Mouse (Mus musculus) MEL (cell line): Measurements from ENCODE around the gene Lce3b. TPM values are rescaled to one million over a fixed set of nuclear protein-coding genes. Genes with fewer than 3 reads are reported as not detected.

ENCODE experiments used
- polyA plus RNA-seq, 2 experiments: library from polyadenylated mRNA; stranded (reverse) in 1 of 2; unstranded in 1 of 2; fragments of >175 nt in 1 of 2; fragments of >200 nt in 1 of 2; gene quantifications; 2 replicates each; pipeline versions ENCODE4 v1.2.1 to v1.2.4; 2012; ENCODE audit warnings: low replicate concordance in 2 of 2, low read depth in 1 of 2; ENCODE audit not compliant: insufficient read length in 2 of 2, insufficient read depth in 1 of 2, missing spikeins in 1 of 2
- total RNA-seq: library from RNA; depleted of rRNA; stranded (reverse); fragments of 300-350 nt; gene quantifications from 2 replicates; pipeline ENCODE4 v1.2.3, GENCODE M21; 2012; rRNA removed

The Lce3b gene
- total and polyA plus RNA-seq, 3 experiments: not detected

Other genes starting within 250 kb of the Lce3b start
- gene Lce1d, start 245.8 kb upstream of the Lce3b start, total RNA-seq: not detected in 2 replicates
- not detected for gene Lce1d, start 245.8 kb upstream of the Lce3b start, polyA plus RNA-seq
- not detected in 2 replicates for gene Lce1e, start 223.9 kb upstream of the Lce3b start, total RNA-seq
- not detected for gene Lce1e, start 223.9 kb upstream of the Lce3b start, polyA plus RNA-seq
- gene Lce1f, start 212.6 kb upstream of the Lce3b start, total RNA-seq: not detected in 2 replicates
- not detected for gene Lce1f, start 212.6 kb upstream of the Lce3b start, polyA plus RNA-seq
- gene Gm38119, start 193.9 kb upstream of the Lce3b start, total RNA-seq: not detected in 2 replicates
- not detected for gene Gm38119, start 193.9 kb upstream of the Lce3b start, polyA plus RNA-seq
- not detected in 2 replicates for gene Lce1g, start 180.6 kb upstream of the Lce3b start, total RNA-seq
- not detected for gene Lce1g, start 180.6 kb upstream of the Lce3b start, polyA plus RNA-seq
- not detected in 2 replicates for gene Lce1h, start 167.9 kb upstream of the Lce3b start, total RNA-seq
- gene Lce1h, start 167.9 kb upstream of the Lce3b start, polyA plus RNA-seq: not detected
- not detected in 2 replicates for gene Lce1i, start 154.1 kb upstream of the Lce3b start, total RNA-seq
- not detected for gene Lce1i, start 154.1 kb upstream of the Lce3b start, polyA plus RNA-seq
- not detected in 2 replicates for gene Lce1j, start 142.5 kb upstream of the Lce3b start, total RNA-seq
- gene Lce1j, start 142.5 kb upstream of the Lce3b start, polyA plus RNA-seq: not detected
- gene Lce1k, start 125.1 kb upstream of the Lce3b start, total RNA-seq: not detected in 2 replicates
- gene Lce1k, start 125.1 kb upstream of the Lce3b start, polyA plus RNA-seq: not detected
- gene Kprp, start 105.7 kb upstream of the Lce3b start, total RNA-seq: not detected in 2 replicates
- not detected for gene Kprp, start 105.7 kb upstream of the Lce3b start, polyA plus RNA-seq
- not detected in 2 replicates for gene Lce1l, start 81.7 kb upstream of the Lce3b start, total RNA-seq
- gene Lce1l, start 81.7 kb upstream of the Lce3b start, polyA plus RNA-seq: not detected
- not detected in 2 replicates for gene 2310050C09Rik, start 62.8 kb upstream of the Lce3b start, total RNA-seq
- not detected for gene 2310050C09Rik, start 62.8 kb upstream of the Lce3b start, polyA plus RNA-seq
- not detected in 2 replicates for gene Lce3a, start 6.7 kb upstream of the Lce3b start, total RNA-seq
- gene Lce3a, start 6.7 kb upstream of the Lce3b start, polyA plus RNA-seq: not detected
- gene Lce3c, start 11.5 kb downstream of the Lce3b start, total RNA-seq: not detected in 2 replicates
- gene Lce3c, start 11.5 kb downstream of the Lce3b start, polyA plus RNA-seq: not detected
- gene Lce3d, start 24.4 kb downstream of the Lce3b start, total RNA-seq: not detected in 2 replicates
- not detected for gene Lce3d, start 24.4 kb downstream of the Lce3b start, polyA plus RNA-seq
- not detected in 2 replicates for gene Lce3e, start 34.1 kb downstream of the Lce3b start, total RNA-seq
- not detected for gene Lce3e, start 34.1 kb downstream of the Lce3b start, polyA plus RNA-seq
- not detected in 2 replicates for gene Lce3f, start 59.2 kb downstream of the Lce3b start, total RNA-seq
- not detected for gene Lce3f, start 59.2 kb downstream of the Lce3b start, polyA plus RNA-seq
- not detected in 2 replicates for gene Crct1, start 82.7 kb downstream of the Lce3b start, total RNA-seq
- gene Crct1, start 82.7 kb downstream of the Lce3b start, polyA plus RNA-seq: not detected
- not detected in 2 replicates for gene Lce1m, start 86.1 kb downstream of the Lce3b start, total RNA-seq
- not detected for gene Lce1m, start 86.1 kb downstream of the Lce3b start, polyA plus RNA-seq
- gene Gm4858, start 135.8 kb downstream of the Lce3b start, total RNA-seq: not detected in 2 replicates
- gene Gm4858, start 135.8 kb downstream of the Lce3b start, polyA plus RNA-seq: not detected
- gene Crnn, start 211.8 kb downstream of the Lce3b start, total RNA-seq: not detected in 2 replicates
- not detected for gene Crnn, start 211.8 kb downstream of the Lce3b start, polyA plus RNA-seq